Mouse (Mus musculus): ENCODE data around the gene Ssxb2. TPM values are rescaled to one million over a fixed set of nuclear protein-coding genes. Genes with fewer than 3 reads are reported as not detected.
"Not testable (repeated sequence)": the region's sequence is repeated elsewhere in the genome, so short reads cannot be mapped to it uniquely, and the experiment has no call there.

The Ssxb2 gene
- not detected for total RNA-seq (2021)
- long read RNA-seq, experiment 1, result 0 reads
- long read RNA-seq, experiment 2, result 0 reads

DNA sequence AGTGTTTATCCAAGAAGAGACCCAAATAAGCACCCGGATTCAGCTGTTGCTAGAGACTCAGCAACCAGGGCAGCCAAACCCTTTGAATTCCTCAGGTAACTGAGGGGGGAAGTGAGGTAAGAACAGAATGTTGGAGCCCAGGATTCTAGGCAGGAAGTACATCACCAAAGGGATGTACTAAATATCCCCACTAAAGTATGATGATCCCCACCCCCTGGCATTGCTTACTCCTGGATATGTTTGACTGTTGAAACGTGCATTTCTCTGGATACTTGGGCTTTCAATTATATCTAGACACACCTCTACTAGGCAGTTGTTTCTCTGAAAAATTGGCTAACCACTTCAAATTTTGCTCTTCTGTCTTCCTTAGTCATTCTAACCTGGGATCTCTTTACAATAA, at the start of gene Ssxb2:
Gene Ssxb2 (minus strand): TSS at position 101 of the 400 bp plus-strand sequence.
- DNase-seq (ENCODE audit: low spot score in 2 of 2), result not testable (repeated sequence)

DNA sequence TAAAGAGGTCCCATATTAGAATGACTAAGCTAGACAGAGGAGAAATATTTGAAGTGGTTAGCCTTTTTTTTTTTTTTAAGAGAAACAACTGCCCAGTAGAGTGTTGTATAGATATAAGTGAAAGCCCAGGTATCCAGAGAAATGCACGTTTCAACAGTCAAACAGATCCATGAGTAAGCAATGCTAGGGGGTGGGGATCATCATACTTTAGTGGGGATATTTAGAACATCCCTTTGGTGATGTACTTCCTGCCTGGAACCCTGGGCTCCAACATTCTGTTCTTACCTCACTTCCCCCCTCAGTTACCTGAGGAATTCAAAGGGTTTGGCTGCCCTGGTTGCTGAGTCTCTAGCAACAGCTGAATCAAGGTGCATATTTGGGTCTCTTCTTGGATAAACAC, 48.5 kb downstream of the Ssxb2 start, which contains the start of gene Ssxb1:
Gene Ssxb1 (plus strand): TSS at position 301 of the 400 bp plus-strand sequence.
- not testable (repeated sequence) for DNase-seq (ENCODE audit: low spot score in 2 of 2)

Other genes with a start within 250 kb of the Ssxb2 start
- 10 to 100 TPM; 22.9 to 26.6 TPM for gene Ftsj1, start 209.3 kb downstream of the Ssxb2 start, total RNA-seq (2021)
- under 1 TPM in 1 of 2 experiments, not detected in 1; 0.32 TPM for gene Slc38a5, start 190.6 kb downstream of the Ssxb2 start, total RNA-seq (2021)
- not detected for gene Ssxb10, start 134.3 kb downstream of the Ssxb2 start, total RNA-seq (2021)
- gene Ssxb9, start 94.7 kb downstream of the Ssxb2 start, total RNA-seq (2021), result not detected
- gene Ssxb1, start 48.4 kb downstream of the Ssxb2 start, total RNA-seq (2021), result not detected
- gene Gm14459, start 63.2 kb upstream of the Ssxb2 start, total RNA-seq (2021), result not detected
- not detected for gene Ssxb6, start 86.5 kb upstream of the Ssxb2 start, total RNA-seq (2021)
- not detected for gene Ssxb3, start 130.1 kb upstream of the Ssxb2 start, total RNA-seq (2021)
- not detected for gene Ssxb8, start 229.1 kb upstream of the Ssxb2 start, total RNA-seq (2021)